Mouse (Mus musculus): ENCODE results near the gene Map4k2. TPM values are rescaled to one million over a fixed set of nuclear protein-coding genes. Genes with fewer than 3 reads are reported as not detected.
A peak's percentile ranks its signal among the peaks of the same experiment; 100 is the strongest.

The Map4k2 gene
- total RNA-seq, 1 experiment from 2014 or later, result 56.3 TPM

GRCm38 (mm10) chr19:6380411-6381166 lies 39.7 kb downstream of the Map4k2 start:
- DNase-seq, result no peak

- no peak for DNase-seq
Measured at GRCm38 (mm10) chr19:6381238-6381637, 40.3 kb downstream of the Map4k2 start.

GRCm38 (mm10) chr19:6382323-6382924 lies 41.5 kb downstream of the Map4k2 start:
- no peak for DNase-seq

GRCm38 (mm10) chr19:6383470-6383869 lies 42.5 kb downstream of the Map4k2 start:
- DNase-seq, result no peak

DNA sequence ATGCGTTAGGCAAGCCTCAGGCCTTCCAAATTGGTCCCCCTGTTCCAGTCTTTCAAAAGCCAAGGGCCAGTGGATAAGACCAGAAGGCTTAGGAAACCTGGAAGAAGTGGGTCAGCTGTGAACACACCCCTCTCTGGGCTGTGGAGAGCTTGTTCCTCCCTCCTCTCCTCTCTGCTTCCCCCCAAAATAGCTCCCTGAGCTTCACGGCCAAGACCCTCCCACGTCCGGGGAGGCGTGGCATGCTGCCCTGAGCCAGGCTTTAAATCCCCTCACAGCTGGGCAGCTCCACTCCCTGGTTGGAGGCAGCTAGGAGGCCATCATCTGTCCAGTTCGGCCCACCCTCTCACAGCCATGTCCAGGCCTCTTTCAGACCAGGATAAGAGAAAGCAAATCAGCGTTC lies 43.2 kb downstream of the Map4k2 start, which contains the start of gene Pygm:
Gene Pygm (plus strand): TSS at position 272 of the 400 bp plus-strand sequence.
- peak; percentile 64 for DNase-seq

DNA sequence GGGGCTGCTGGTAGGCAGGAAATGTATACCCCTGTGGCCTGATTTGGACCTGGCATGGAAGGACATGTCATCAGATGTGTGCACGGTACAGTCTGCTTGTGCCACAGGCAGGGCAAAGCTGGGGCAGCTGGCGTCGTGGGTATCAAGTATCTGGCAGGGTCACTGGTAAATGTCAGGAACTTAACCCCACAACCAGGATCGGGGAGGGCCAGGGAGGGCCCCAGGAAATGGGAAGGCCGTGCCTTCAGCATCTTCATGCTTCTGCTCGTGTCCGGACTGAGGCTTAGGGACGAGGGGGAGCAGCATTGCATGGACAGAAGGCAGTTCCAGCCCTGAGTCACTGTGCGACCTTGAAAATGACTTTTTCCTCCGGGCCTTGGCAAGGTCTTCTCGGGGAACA lies 44.0 kb downstream of the Map4k2 start:
- peak; percentile 59 for DNase-seq

GRCm38 (mm10) chr19:6385419-6385818 lies 44.5 kb downstream of the Map4k2 start:
- DNase-seq, result no peak

DNA sequence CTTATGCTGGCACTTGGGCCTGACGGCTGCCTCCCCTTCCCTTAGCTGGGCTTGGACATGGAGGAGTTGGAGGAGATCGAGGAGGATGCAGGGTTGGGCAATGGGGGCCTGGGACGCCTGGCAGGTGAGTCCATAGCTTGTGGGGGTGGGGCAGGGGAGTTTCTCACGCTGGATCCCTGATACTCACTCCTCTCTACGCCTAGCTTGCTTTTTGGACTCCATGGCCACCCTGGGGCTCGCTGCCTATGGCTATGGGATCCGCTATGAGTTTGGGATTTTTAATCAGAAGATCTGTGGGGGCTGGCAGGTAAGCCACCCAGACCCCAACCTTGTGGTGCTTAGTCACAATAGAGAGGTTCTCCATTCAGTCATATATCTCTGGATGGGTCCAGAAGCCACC lies 44.9 kb downstream of the Map4k2 start:
- no peak for DNase-seq

GRCm38 (mm10) chr19:6386234-6386633 lies 45.3 kb downstream of the Map4k2 start:
- no peak for DNase-seq

DNA sequence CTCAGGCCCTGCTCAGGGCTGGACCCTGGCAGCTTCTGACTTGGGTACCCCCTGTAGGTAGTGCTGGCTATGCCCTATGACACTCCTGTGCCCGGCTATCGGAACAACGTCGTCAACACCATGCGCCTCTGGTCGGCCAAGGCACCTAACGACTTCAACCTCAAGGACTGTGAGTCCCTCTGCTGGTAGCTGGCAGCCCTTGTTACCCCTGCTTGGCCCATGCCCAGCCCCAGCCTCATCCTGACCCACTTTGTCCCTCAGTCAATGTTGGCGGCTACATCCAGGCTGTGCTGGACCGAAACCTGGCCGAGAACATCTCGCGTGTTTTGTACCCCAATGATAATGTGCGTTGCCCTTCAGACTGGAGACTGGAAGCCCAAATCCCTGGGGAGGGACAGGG lies 47.1 kb downstream of the Map4k2 start:
- DNase-seq, result peak; percentile 49

DNA sequence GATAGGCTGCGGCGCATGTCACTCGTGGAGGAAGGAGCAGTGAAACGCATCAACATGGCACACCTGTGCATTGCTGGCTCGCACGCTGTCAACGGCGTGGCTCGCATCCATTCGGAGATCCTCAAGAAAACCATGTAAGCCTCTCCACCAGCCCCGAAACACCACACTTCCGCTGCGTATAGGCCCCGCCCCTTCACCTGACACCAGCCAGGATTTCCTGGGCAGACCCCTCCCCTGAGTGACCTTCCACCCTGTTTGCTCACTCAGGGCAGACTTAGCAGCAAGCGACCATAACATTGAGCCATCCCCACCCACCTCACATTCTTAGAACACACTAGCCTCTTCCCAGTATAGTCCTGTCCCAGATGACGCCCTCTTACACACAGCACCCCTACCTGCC lies 48.9 kb downstream of the Map4k2 start:
- DNase-seq, result no peak

DNA sequence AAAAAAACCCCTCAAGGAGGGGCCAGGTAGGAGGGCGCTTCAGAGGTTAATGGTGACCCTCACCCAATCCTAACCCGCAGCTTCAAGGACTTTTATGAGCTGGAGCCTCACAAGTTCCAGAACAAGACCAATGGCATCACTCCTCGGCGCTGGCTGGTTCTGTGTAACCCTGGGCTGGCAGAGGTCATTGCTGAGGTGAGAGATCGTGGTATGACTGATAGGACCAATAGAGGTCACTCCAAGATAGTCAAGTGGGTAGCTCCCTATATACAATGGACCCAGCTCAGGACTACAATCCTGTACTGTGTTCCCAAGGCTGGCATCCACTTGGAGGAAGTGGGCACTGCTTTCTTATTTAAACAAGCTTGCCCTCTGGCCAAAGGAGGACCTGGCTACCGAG lies 49.3 kb downstream of the Map4k2 start:
- DNase-seq, result no peak

DNA sequence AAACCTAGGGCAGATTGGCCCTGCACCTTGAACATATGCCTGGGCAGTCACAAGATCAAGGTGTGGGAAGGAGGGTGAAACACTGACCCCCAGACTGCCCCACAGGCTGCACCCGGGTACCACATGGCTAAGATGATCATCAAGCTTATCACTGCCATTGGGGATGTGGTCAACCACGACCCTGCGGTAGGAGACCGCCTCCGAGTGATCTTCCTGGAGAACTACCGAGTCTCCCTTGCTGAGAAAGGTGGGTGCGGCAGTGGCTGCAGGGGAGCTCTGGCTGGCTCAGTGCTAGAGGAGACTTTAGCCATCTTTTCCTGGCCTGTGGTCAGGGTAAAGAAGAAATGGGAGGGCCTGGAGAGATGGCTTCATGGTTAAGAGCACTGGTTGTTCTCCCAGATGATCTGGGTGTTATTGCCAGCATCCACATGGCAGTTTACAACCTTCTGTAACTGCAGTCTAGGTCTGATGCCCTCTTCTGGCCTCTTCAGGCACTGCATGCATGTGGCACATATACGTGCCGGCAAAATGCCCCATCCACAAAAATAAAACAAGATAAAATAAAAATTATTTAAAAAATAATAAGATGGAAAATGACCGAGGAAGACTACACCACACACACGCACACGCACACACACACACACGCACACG lies 51.9 kb downstream of the Map4k2 start:
- no peak for DNase-seq

DNA sequence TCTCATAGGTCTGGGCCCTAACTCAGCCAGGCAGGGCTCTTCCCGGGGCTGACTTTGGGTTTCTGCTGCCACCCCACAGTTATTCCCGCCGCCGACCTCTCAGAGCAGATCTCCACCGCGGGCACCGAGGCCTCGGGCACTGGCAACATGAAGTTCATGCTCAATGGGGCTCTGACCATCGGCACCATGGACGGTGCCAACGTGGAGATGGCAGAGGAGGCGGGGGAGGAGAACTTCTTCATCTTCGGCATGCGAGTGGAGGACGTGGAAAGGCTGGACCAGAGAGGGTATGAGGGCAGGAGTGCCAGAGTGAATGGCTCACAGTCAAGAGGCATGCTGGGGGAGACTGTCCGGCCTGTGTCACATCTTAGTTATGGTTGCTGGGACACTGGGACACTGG lies 52.7 kb downstream of the Map4k2 start:
- no peak for DNase-seq

GRCm38 (mm10) chr19:6396237-6396636 lies 55.3 kb downstream of the Map4k2 start:
- DNase-seq, result no peak

DNA sequence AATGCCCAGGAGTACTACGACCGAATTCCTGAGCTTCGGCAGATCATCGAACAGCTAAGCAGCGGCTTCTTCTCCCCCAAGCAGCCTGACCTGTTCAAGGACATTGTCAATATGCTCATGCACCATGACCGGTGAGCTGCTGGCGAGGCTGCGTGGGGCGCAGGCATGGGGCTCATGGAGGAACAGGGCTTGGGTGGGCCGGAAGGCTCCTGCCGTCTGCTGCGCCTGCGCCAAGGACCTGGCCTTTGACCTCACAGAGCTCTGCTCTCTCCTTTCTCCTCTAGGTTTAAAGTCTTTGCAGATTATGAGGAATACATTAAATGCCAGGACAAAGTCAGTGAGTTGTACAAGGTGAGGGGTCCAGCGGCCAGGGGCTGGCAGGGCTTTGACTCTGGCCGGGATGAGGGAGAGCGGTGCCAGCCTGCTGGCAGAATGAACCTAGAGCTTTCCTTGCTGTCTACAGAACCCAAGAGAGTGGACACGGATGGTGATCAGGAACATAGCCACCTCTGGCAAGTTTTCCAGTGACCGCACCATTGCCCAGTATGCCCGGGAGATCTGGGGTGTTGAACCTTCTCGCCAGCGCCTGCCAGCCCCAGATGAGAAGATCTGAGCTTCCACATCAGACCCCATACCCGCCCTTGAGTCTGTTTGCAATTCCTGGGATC lies 56.8 kb downstream of the Map4k2 start:
- DNase-seq, result no peak

DNA sequence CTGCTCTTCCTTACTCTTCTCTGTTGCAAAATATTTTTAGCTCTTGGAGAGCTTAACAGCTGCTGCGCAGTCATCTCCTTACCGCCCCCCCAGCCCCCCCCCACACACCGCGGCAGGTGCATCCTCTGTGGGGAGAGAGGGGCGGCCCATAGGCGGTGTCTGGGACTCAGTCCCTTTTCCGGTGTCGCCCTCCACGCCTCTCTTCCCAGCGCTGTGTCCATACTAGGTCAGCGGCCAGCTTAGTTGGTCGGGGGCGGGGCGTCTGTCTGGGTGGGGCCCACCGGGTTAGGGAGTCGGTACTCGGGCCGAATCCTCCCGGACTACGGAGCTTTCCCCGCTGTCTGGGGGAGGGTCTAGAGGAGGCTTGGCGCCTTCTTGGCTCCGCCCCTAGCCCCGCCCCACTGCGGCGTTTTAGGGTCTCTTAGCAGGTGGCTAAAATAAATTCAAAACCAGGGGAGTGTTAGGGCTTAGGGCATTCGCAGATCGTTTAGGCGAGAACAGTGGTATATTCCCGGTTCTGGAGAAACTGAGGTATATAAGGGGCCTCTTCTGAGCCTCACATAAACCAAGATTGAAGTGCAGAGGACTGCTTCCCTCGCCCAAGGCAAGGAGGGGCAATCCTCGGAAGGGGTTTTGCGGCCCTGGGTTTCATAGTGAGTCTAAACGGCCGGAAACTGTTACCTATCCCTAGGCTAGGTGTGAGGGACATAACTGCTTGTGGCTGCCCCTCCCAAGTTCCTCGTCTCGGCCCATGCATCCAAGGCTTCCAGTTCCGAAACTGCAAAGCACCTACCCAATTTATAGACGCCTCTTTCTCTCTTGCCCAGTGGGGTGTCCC lies 57.7 kb downstream of the Map4k2 start:
- DNase-seq, result peak; percentile 69

GRCm38 (mm10) chr19:6399285-6400095 lies 58.6 kb downstream of the Map4k2 start, which contains the start of gene Rasgrp2:
Gene Rasgrp2, plus strand, starts transcription at chr19:6399340.
- peak; percentile 52 for DNase-seq

- peak; percentile 24 for DNase-seq
Measured at GRCm38 (mm10) chr19:6400096-6401086, 59.5 kb downstream of the Map4k2 start.
